10 mouse cellular contexts compared by ENCODE assay signal in the genomic region with DNA sequence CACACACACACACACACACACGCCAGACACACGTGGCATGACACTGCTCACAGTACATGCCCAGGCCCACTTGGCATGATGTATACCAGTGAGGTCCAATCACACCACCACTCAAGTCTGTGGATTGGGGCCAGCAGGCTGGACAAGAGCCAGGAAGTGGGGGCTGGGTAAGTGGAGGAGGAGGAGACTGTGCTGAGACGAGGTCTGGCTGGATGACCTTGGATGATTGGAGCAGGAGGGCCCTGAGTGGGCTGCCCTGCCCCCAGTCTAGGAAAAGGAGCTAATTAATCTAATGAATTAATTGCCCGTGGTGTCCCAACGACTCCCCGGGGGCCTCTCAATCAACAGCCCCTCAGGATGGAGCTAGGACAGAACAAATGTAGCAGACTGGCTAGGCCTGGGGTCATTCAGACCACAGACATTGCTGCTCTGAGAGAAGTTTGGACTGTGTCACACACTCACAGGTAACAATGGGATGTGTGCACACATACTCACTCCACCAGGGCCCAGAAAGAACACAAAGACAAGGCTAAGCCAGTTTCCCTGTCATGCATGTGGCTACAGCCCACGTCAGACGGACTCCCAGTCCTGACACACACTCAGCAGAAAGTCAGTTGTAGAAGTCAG. TPM values are rescaled to one million over a fixed set of nuclear protein-coding genes. Genes with fewer than 3 reads are reported as not detected.
DNase-seq lines count a peak whose midpoint lies in the region; ATAC-seq and TF ChIP-seq lines count a peak whose summit lies in the region.
"Had no signal": no experiment of that assay in that cellular context is flagged by ENCODE, and none has a peak within 500 bp of the region (broad histone marks: within the 10 kb centered on the region; RNA-seq: fewer than 3 reads in every experiment).

No protein-coding gene starts in this region.

- no peak for TF ChIP-seq CTCF in lung, adult 2 months (IDR thresholded peaks at IDR 0.05; ENCODE audit: insufficient read depth, low read length)
- TF ChIP-seq CTCF in olfactory bulb, adult 2 months (IDR thresholded peaks at IDR 0.05; ENCODE audit: insufficient read depth, low read depth, low read length): no peak

- no peaks in the 10 kb centered on the region for H3K36me3 ChIP-seq in kidney, embryonic 15.5 days

- WGBS in lung, adult 2 months: 49% methylated on average over 8 of the region's 8 CpGs
- WGBS in kidney, embryonic 15.5 days: 34% methylated on average over 8 of the region's 8 CpGs
- WGBS in olfactory bulb, adult 2 months: 30% methylated on average over 8 of the region's 8 CpGs

- no peaks in the 10 kb centered on the region for H3K9me3 ChIP-seq in kidney, embryonic 15.5 days (replicated peaks)

- no peak overlapping the region for H3K27ac ChIP-seq in kidney, embryonic 15.5 days
- peak overlapping the region; percentile 93 for H3K27ac ChIP-seq in olfactory bulb, adult 2 months (ENCODE audit: insufficient read depth, low read depth, low read length)
- H3K27ac ChIP-seq: liver, embryonic 14.5 days had no signal

- H3K4me3 ChIP-seq in lung, adult 2 months (replicated peaks; ENCODE audit: extremely low read depth, low read depth, low read length): no peak overlapping the region
- H3K4me3 ChIP-seq in kidney, embryonic 15.5 days (replicated peaks): no peak overlapping the region
- no peak overlapping the region for H3K4me3 ChIP-seq in olfactory bulb, adult 2 months (ENCODE audit: insufficient read depth, low read depth, low read length)

- no peak for TF ChIP-seq POLR2A in lung, adult 2 months (IDR thresholded peaks at IDR 0.05; ENCODE audit: borderline replicate concordance, extremely low read depth, low read depth, low read length)
- no peak for TF ChIP-seq POLR2A in olfactory bulb, adult 2 months (IDR thresholded peaks at IDR 0.05; ENCODE audit: insufficient read depth, low read depth, low read length)

- peaks cover 15% of the 10 kb centered on the region for H3K27me3 ChIP-seq in kidney, embryonic 15.5 days

- peak; percentile 70 for ATAC-seq in kidney, embryonic 15.5 days (replicated peaks; ENCODE audit: low FRiP score)

- no peak overlapping the region for H3K9ac ChIP-seq in kidney, embryonic 15.5 days
- H3K9ac ChIP-seq: liver, embryonic 14.5 days had no signal

- H3K4me1 ChIP-seq in lung, adult 2 months (ENCODE audit: control insufficient read depth, insufficient read depth, low read length): no peaks in the 10 kb centered on the region
- peaks cover 14% of the 10 kb centered on the region for H3K4me1 ChIP-seq in kidney, embryonic 15.5 days
- peaks cover 49% of the 10 kb centered on the region for H3K4me1 ChIP-seq in olfactory bulb, adult 2 months (ENCODE audit: control insufficient read depth, insufficient read depth, low read length)

- peak; percentile 8 for DNase-seq in embryo, embryonic 11 days
- no peak for DNase-seq in embryo, embryonic 9.5 days (ENCODE audit: extremely low spot score)
- peak; percentile 51 for DNase-seq in lung, postnatal 10 days
- no peak for DNase-seq in lung, adult 2 months
- DNase-seq in ovary, postnatal 10 days (ENCODE audit: low spot score): no peak
- DNase-seq in thymus, postnatal 10 days (ENCODE audit: low spot score in 2 of 2): no peak

- no peak overlapping the region for H3K4me2 ChIP-seq in kidney, embryonic 15.5 days

RNA-seq across cellular contexts. Expression of a gene that starts 7.7 kb away (rescaled TPM):
- 0.85 and 1.0 TPM in 2 replicates for polyA plus RNA-seq in lung, adult 2 months (2012; rRNA removed)
- 0.40 and 0.45 TPM in 2 replicates for polyA plus RNA-seq in kidney, embryonic 15.5 days (2015; fragmentation: Nextera tagmentation; extraction: Ambion mirVana)
- not detected in 2 replicates for polyA plus RNA-seq in olfactory bulb, adult 2 months (2012; ENCODE audit: insufficient read depth, insufficient read length, low replicate concordance, missing spikeins)

RNA-seq across cellular contexts. Expression of a gene that starts 19.3 kb away (rescaled TPM):
- 6.6 and 14.2 TPM in 2 replicates for polyA plus RNA-seq in lung, adult 2 months (2012; rRNA removed)
- 4.6 and 5.4 TPM in 2 replicates for polyA plus RNA-seq in kidney, embryonic 15.5 days (2015; fragmentation: Nextera tagmentation; extraction: Ambion mirVana)
- polyA plus RNA-seq in olfactory bulb, adult 2 months (2012; ENCODE audit: insufficient read depth, insufficient read length, low replicate concordance, missing spikeins): not detected in 2 replicates

RNA-seq across cellular contexts. Expression of a gene that starts 23.5 kb away (rescaled TPM):
- not detected in 2 replicates for polyA plus RNA-seq in lung, adult 2 months (2012; rRNA removed)
- polyA plus RNA-seq in kidney, embryonic 15.5 days (2015; fragmentation: Nextera tagmentation; extraction: Ambion mirVana): not detected in 2 replicates
- not detected in 2 replicates for polyA plus RNA-seq in olfactory bulb, adult 2 months (2012; ENCODE audit: insufficient read depth, insufficient read length, low replicate concordance, missing spikeins)
- polyA plus RNA-seq: CD4-positive, CD25-positive, alpha-beta regulatory T cell, adult 4 months; liver, embryonic 14.5 days had no signal

RNA-seq across cellular contexts. Expression of a gene that starts 38.3 kb away (rescaled TPM):
- 1.2 and 1.5 TPM in 2 replicates for polyA plus RNA-seq in lung, adult 2 months (2012; rRNA removed)
- polyA plus RNA-seq in kidney, embryonic 15.5 days (2015; fragmentation: Nextera tagmentation; extraction: Ambion mirVana): 0.35 and 0.66 TPM in 2 replicates
- not detected in 2 replicates for polyA plus RNA-seq in olfactory bulb, adult 2 months (2012; ENCODE audit: insufficient read depth, insufficient read length, low replicate concordance, missing spikeins)
- polyA plus RNA-seq: CD4-positive, CD25-positive, alpha-beta regulatory T cell, adult 4 months had no signal

RNA-seq across cellular contexts. Expression of a gene that starts 38.3 kb away (rescaled TPM):
- 71.4 and 105 TPM in 2 replicates for polyA plus RNA-seq in lung, adult 2 months (2012; rRNA removed)
- 348 and 355 TPM in 2 replicates for polyA plus RNA-seq in kidney, embryonic 15.5 days (2015; fragmentation: Nextera tagmentation; extraction: Ambion mirVana)
- polyA plus RNA-seq in olfactory bulb, adult 2 months (2012; ENCODE audit: insufficient read depth, insufficient read length, low replicate concordance, missing spikeins): not detected in 2 replicates

Comparison
In these comparisons a context has a peak if more than half of its experiments do, and no peak if none do; other contexts are left out.
1. DNase-seq: peak in embryo, embryonic 11 days (single experiment) and lung, postnatal 10 days (single experiment); none in embryo, embryonic 9.5 days (single experiment), lung, adult 2 months (single experiment), ovary, postnatal 10 days (single experiment) and thymus, postnatal 10 days (0 of 2).